Mouse (Mus musculus): Measurements from ENCODE around the gene Ms4a6b.
"Not testable (repeated sequence)": the region's sequence is repeated elsewhere in the genome, so short reads cannot be mapped to it uniquely, and the experiment has no call there.

The Ms4a6b gene

DNA sequence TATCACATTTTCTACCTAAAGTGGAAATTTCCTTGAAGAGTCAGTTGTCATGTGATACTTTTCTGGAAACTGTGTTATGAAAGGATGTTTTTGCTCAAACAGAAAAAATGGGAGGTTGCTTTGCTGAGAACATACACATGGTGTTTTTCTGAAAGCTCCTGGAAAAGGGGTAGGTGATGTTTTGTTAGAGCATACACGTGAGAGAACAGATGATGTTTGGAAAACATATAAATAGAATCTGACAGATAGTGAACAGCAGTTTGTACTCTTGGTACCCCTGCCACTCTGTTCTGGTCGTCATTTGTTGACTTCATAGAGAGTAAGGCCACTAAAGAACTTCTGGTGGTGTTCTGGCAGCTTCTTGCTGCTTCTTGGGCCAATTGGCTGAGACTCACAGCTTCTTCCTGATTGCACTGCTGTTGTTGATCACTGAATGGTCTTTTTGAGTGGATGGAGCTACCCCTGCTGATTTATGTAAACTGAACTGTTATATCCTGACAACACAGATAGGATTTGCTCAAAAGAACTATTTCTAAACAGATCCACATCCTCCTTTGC lies 17.7 kb downstream of the Ms4a6b start:
- DNase-seq (ENCODE audit: low spot score) = no peak

GRCm38 (mm10) chr19:11536593-11536992 lies 20.3 kb downstream of the Ms4a6b start, which contains the start of gene Ms4a4d:
Gene Ms4a4d (plus strand): TSS chr19:11536801.
- DNase-seq (ENCODE audit: low spot score) = no peak

DNA sequence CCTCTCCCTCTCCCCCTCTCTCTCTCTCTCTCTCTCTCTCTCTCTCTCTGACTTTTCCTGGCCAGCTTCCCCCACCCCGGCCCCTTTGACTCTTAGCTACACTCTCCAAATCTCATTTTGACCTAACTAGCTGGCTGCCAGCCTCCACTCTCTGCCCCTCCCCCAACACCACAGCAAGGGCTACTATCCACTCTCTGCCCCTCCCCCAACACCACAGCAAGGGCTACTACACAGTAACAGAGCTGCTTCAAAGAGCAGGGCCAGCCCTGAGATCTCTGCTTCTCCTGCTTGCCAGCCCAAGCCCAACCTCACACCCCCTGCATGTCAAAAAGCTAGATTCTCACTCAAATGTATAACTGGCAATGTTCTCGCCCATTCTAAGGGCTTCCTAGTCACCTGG lies 21.0 kb downstream of the Ms4a6b start:
- peak; percentile 4 for DNase-seq (ENCODE audit: low spot score)

- not testable (repeated sequence) for DNase-seq (ENCODE audit: low spot score)
Observed at GRCm38 (mm10) chr19:11540166-11540821, 24.0 kb downstream of the Ms4a6b start.

DNA sequence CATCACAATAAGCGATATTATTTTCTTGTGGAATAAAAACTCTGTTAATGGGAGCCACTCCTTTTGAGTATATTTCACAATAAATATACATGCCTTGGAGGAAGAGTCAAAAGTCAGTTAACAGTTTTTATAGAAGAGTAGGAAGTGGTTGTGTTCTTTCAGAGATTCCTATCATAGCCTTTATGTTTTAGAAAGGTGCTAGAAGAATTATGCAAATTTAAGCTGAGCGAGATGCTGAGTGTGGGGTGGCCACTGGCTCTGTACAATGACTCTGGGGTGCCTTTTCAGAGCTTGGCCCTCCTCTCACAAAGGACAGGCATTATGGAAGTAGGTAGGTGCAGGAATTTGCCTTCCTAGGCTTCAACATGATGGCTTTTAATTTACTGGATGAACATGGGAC lies 28.1 kb downstream of the Ms4a6b start:
- DNase-seq (ENCODE audit: low spot score) = not testable (repeated sequence)

DNA sequence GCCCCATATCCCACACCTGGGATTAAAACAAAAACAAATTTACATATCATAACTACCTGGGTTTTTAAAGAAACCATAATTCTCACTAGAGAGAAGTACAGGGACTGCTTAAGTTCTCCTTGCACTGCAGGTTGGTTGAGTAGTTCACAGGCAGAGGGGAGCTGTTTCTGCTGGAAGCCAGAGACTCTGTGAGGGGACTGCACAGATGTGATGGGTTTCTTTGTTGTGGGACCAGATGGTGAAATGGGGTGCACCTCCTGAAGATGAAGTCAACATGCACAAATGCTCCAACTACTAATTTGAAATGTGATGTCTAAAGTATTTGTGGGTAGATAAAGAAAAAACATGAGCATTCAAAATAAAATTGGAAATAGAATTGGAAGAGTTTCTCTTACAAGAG lies 31.6 kb downstream of the Ms4a6b start:
- DNase-seq (ENCODE audit: low spot score) = no peak

GRCm38 (mm10) chr19:11554726-11555125 lies 38.4 kb downstream of the Ms4a6b start:
- DNase-seq (ENCODE audit: low spot score) = no peak

GRCm38 (mm10) chr19:11559560-11559959 lies 43.2 kb downstream of the Ms4a6b start:
- not testable (repeated sequence) for DNase-seq (ENCODE audit: low spot score)

- no peak for DNase-seq (ENCODE audit: low spot score)
Observed at GRCm38 (mm10) chr19:11574965-11575364, 58.7 kb downstream of the Ms4a6b start.
